Mouse (Mus musculus) midbrain, embryonic 15.5 days (tissue): Measurements from ENCODE around the gene Mrpl33. TPM values are rescaled to one million over a fixed set of nuclear protein-coding genes. Genes with fewer than 3 reads are reported as not detected.
A peak's percentile ranks its signal among the peaks of the same experiment; 100 is the strongest.
"Not testable (repeated sequence)": the region's sequence is repeated elsewhere in the genome, so short reads cannot be mapped to it uniquely, and the experiment has no call there.

Experiments used
- ATAC-seq: fragments of 200-750 bp; cut with Nextera tagmentation; replicated peaks from 2 replicates; pipeline ENCODE4 v1.8.0; 2017; ENCODE audit warnings: moderate TSS enrichment
- H3K27ac ChIP-seq: fragments of 300-500 bp; sonication (generic); 2 replicates; pipeline ENCODE4 v1.5.1; 2015; ENCODE audit warnings: mild to moderate bottlenecking, inconsistent platforms
- H3K27me3 ChIP-seq: fragments of 300-500 bp; sonication (generic); replicated peaks from 2 replicates; pipeline ENCODE4 v1.6.1; 2015; ENCODE audit warnings: inconsistent platforms
- H3K36me3 ChIP-seq: fragments of 300-500 bp; sonication (generic); replicated peaks from 2 replicates; pipeline ENCODE4 v1.6.1; 2015; ENCODE audit warnings: inconsistent platforms
- H3K4me1 ChIP-seq: fragments of 300-500 bp; sonication (generic); 2 replicates; pipeline ENCODE4 v1.6.1; 2015; ENCODE audit warnings: inconsistent platforms
- H3K4me2 ChIP-seq: fragments of 300-500 bp; sonication (generic); 2 replicates; pipeline ENCODE4 v1.6.1; 2015; ENCODE audit warnings: inconsistent platforms, mild to moderate bottlenecking, moderate library complexity
- H3K4me3 ChIP-seq: fragments of 300-500 bp; sonication (generic); 2 replicates; pipeline ENCODE4 v1.5.1; 2015; ENCODE audit warnings: mild to moderate bottlenecking, inconsistent platforms
- H3K9ac ChIP-seq: fragments of 300-500 bp; sonication (generic); 2 replicates; pipeline ENCODE4 v1.6.1; 2015; ENCODE audit warnings: mild to moderate bottlenecking, inconsistent platforms
- H3K9me3 ChIP-seq: fragments of 300-500 bp; sonication (generic); 2 replicates; pipeline ENCODE4 v1.6.1; 2016; ENCODE audit warnings: inconsistent platforms
- WGBS: fragments of 180-500 bp; shearing (Covaris S2); methylation state at CpG from one replicate; pipeline ENCODE4 v1.1.7; 2015; ENCODE audit warnings: mixed read lengths; 5-methylcytosine and 5-hydroxymethylcytosine counted together
- polyA plus RNA-seq: library from polyadenylated mRNA; unstranded; fragments of >200 nt; fragmentation: Nextera tagmentation; extraction: Ambion mirVana; gene quantifications from 2 replicates; pipeline ENCODE4 v1.2.1, GENCODE M21; 2015

Mrpl33 gene
- polyA plus RNA-seq, 1 experiment from 2014 or later = 176 TPM

- ATAC-seq = no peak
- H3K27ac ChIP-seq = no peak overlapping the region
- no peak overlapping the region for H3K9ac ChIP-seq
- no peak overlapping the region for H3K4me3 ChIP-seq
- H3K27me3 ChIP-seq = no peaks in the 10 kb centered on the region
- WGBS = 92% methylated on average over 3 of the region's 3 CpGs
- peaks cover 8% of the 10 kb centered on the region for H3K4me1 ChIP-seq
- no peaks in the 10 kb centered on the region for H3K9me3 ChIP-seq
- no peaks in the 10 kb centered on the region for H3K36me3 ChIP-seq
- no peak overlapping the region for H3K4me2 ChIP-seq
Measured at GRCm38 (mm10) chr5:31573722-31574121, 23.0 kb upstream of the Mrpl33 start.

GRCm38 (mm10) chr5:31576539-31576975 lies 20.2 kb upstream of the Mrpl33 start:
- no peaks in the 10 kb centered on the region for H3K9me3 ChIP-seq
- H3K4me3 ChIP-seq = no peak overlapping the region
- H3K4me2 ChIP-seq = no peak overlapping the region
- no peak for ATAC-seq
- H3K27me3 ChIP-seq = no peaks in the 10 kb centered on the region
- 72% methylated on average over 7 of the region's 7 CpGs for WGBS
- H3K36me3 ChIP-seq = no peaks in the 10 kb centered on the region
- H3K4me1 ChIP-seq = no peaks in the 10 kb centered on the region
- H3K27ac ChIP-seq = no peak overlapping the region
- no peak overlapping the region for H3K9ac ChIP-seq

- no peak overlapping the region for H3K9ac ChIP-seq
- H3K9me3 ChIP-seq = no peaks in the 10 kb centered on the region
- no peaks in the 10 kb centered on the region for H3K27me3 ChIP-seq
- H3K4me1 ChIP-seq = no peaks in the 10 kb centered on the region
- ATAC-seq = no peak
- no peak overlapping the region for H3K27ac ChIP-seq
- no peaks in the 10 kb centered on the region for H3K36me3 ChIP-seq
- 78% methylated on average over 6 of the region's 6 CpGs for WGBS
- no peak overlapping the region for H3K4me3 ChIP-seq
- no peak overlapping the region for H3K4me2 ChIP-seq
Measured at GRCm38 (mm10) chr5:31581263-31581662, 15.5 kb upstream of the Mrpl33 start.

GRCm38 (mm10) chr5:31581932-31582331 lies 14.8 kb upstream of the Mrpl33 start:
- H3K9ac ChIP-seq = no peak overlapping the region
- no peak for ATAC-seq
- H3K27me3 ChIP-seq = no peaks in the 10 kb centered on the region
- H3K4me2 ChIP-seq = no peak overlapping the region
- WGBS = 87% methylated on average over 3 of the region's 3 CpGs
- no peaks in the 10 kb centered on the region for H3K36me3 ChIP-seq
- H3K4me1 ChIP-seq = no peaks in the 10 kb centered on the region
- H3K9me3 ChIP-seq = no peaks in the 10 kb centered on the region
- no peak overlapping the region for H3K4me3 ChIP-seq
- H3K27ac ChIP-seq = no peak overlapping the region

- Histone ChIP-seq H3K36me3 (no peaks in the 10 kb centered on the region), H3K4me2 (no peak overlapping the region), H3K4me3 (no peak overlapping the region), H3K27me3 (no peaks in the 10 kb centered on the region), H3K9ac (no peak overlapping the region), H3K9me3 (no peaks in the 10 kb centered on the region), H3K27ac (no peak overlapping the region), H3K4me1 (no peaks in the 10 kb centered on the region)
- ATAC-seq = no peak
- 92% methylated on average over 2 of the region's 2 CpGs for WGBS
Measured at GRCm38 (mm10) chr5:31583261-31583660, 13.5 kb upstream of the Mrpl33 start.

- 93% methylated on average over 4 of the region's 4 CpGs for WGBS
- H3K4me3 ChIP-seq = no peak overlapping the region
- no peak overlapping the region for H3K4me2 ChIP-seq
- H3K9me3 ChIP-seq = no peaks in the 10 kb centered on the region
- no peak for ATAC-seq
- no peaks in the 10 kb centered on the region for H3K4me1 ChIP-seq
- H3K9ac ChIP-seq = no peak overlapping the region
- H3K36me3 ChIP-seq = no peaks in the 10 kb centered on the region
- no peaks in the 10 kb centered on the region for H3K27me3 ChIP-seq
- no peak overlapping the region for H3K27ac ChIP-seq
Measured at GRCm38 (mm10) chr5:31585526-31585925, 11.2 kb upstream of the Mrpl33 start.

GRCm38 (mm10) chr5:31588016-31588415 lies 8.7 kb upstream of the Mrpl33 start:
- Histone ChIP-seq H3K9me3 (no peaks in the 10 kb centered on the region), H3K9ac (no peak overlapping the region), H3K27me3 (no peaks in the 10 kb centered on the region), H3K36me3 (no peaks in the 10 kb centered on the region), H3K4me1 (no peaks in the 10 kb centered on the region), H3K4me3 (no peak overlapping the region), H3K27ac (no peak overlapping the region), H3K4me2 (no peak overlapping the region)
- 70% methylated on average over 2 of the region's 2 CpGs for WGBS
- no peak for ATAC-seq

GRCm38 (mm10) chr5:31588672-31589071 lies 8.1 kb upstream of the Mrpl33 start:
- 81% methylated on average over 8 of the region's 8 CpGs for WGBS
- not testable (repeated sequence) for H3K27me3 ChIP-seq, H3K4me1 ChIP-seq, H3K9me3 ChIP-seq, H3K27ac ChIP-seq, H3K9ac ChIP-seq, H3K4me2 ChIP-seq, ATAC-seq, H3K4me3 ChIP-seq, H3K36me3 ChIP-seq

- no peaks in the 10 kb centered on the region for H3K27me3 ChIP-seq
- H3K9ac ChIP-seq = no peak overlapping the region
- no peaks in the 10 kb centered on the region for H3K36me3 ChIP-seq
- WGBS = 75% methylated on average over 14 of the region's 14 CpGs
- H3K27ac ChIP-seq = no peak overlapping the region
- H3K4me3 ChIP-seq = no peak overlapping the region
- ATAC-seq = no peak
- H3K9me3 ChIP-seq = no peaks in the 10 kb centered on the region
- no peak overlapping the region for H3K4me2 ChIP-seq
- H3K4me1 ChIP-seq = no peaks in the 10 kb centered on the region
Measured at GRCm38 (mm10) chr5:31589711-31590319, 6.9 kb upstream of the Mrpl33 start.

- Histone ChIP-seq H3K36me3 (no peaks in the 10 kb centered on the region), H3K4me3 (no peak overlapping the region), H3K27me3 (no peaks in the 10 kb centered on the region), H3K27ac (no peak overlapping the region), H3K4me1 (0 out of 2 replicates have a peak, but pooled peaks cover 3% of the 10 kb centered on the region), H3K9ac (no peak overlapping the region), H3K4me2 (no peak overlapping the region), H3K9me3 (no peaks in the 10 kb centered on the region)
- 93% methylated on average over 7 of the region's 7 CpGs for WGBS
- no peak for ATAC-seq
Measured at GRCm38 (mm10) chr5:31591122-31591521, 5.6 kb upstream of the Mrpl33 start.

- Histone ChIP-seq H3K27ac (no peak overlapping the region), H3K4me1 (peaks cover 11% of the 10 kb centered on the region; the same call in 1 of the 2 replicates), H3K4me3 (no peak overlapping the region), H3K36me3 (no peaks in the 10 kb centered on the region), H3K9ac (no peak overlapping the region), H3K9me3 (no peaks in the 10 kb centered on the region), H3K27me3 (no peaks in the 10 kb centered on the region), H3K4me2 (no peak overlapping the region)
- ATAC-seq = no peak
- WGBS = 59% methylated on average over 4 of the region's 4 CpGs
Measured at GRCm38 (mm10) chr5:31595868-31596267, 867 bp upstream of the Mrpl33 start.

- Histone ChIP-seq H3K9ac (no peak overlapping the region), H3K27ac (no peak overlapping the region), H3K36me3 (no peaks in the 10 kb centered on the region), H3K4me1 (peaks cover 11% of the 10 kb centered on the region; the same call in 1 of the 2 replicates), H3K4me2 (peak overlapping the region; percentile 51; the same call in 1 of the 2 replicates), H3K27me3 (no peaks in the 10 kb centered on the region), H3K4me3 (no peak overlapping the region), H3K9me3 (no peaks in the 10 kb centered on the region)
- ATAC-seq = no peak
- 56% methylated on average over 6 of the region's 6 CpGs for WGBS
Measured at GRCm38 (mm10) chr5:31597430-31597944, 752 bp downstream of the Mrpl33 start.

- Histone ChIP-seq H3K36me3 (no peaks in the 10 kb centered on the region), H3K4me2 (no peak overlapping the region), H3K9ac (no peak overlapping the region), H3K4me3 (no peak overlapping the region), H3K9me3 (no peaks in the 10 kb centered on the region), H3K27ac (no peak overlapping the region), H3K27me3 (no peaks in the 10 kb centered on the region), H3K4me1 (peaks cover 11% of the 10 kb centered on the region; the same call in 1 of the 2 replicates)
- 81% methylated on average over 7 of the region's 7 CpGs for WGBS
- ATAC-seq = no peak
Measured at GRCm38 (mm10) chr5:31598121-31598520, 1.4 kb downstream of the Mrpl33 start.
